Mouse (Mus musculus) urinary bladder, postnatal 4 days (tissue): ENCODE results near the gene Glis1.

Experiments used
- DNase-seq, 2 experiments: peaks; one replicate each; pipeline ENCODE4 v3.0.0; 2021 to 2022; ENCODE audit warnings: low spot score in 2 of 2

Gene Glis1

DNA sequence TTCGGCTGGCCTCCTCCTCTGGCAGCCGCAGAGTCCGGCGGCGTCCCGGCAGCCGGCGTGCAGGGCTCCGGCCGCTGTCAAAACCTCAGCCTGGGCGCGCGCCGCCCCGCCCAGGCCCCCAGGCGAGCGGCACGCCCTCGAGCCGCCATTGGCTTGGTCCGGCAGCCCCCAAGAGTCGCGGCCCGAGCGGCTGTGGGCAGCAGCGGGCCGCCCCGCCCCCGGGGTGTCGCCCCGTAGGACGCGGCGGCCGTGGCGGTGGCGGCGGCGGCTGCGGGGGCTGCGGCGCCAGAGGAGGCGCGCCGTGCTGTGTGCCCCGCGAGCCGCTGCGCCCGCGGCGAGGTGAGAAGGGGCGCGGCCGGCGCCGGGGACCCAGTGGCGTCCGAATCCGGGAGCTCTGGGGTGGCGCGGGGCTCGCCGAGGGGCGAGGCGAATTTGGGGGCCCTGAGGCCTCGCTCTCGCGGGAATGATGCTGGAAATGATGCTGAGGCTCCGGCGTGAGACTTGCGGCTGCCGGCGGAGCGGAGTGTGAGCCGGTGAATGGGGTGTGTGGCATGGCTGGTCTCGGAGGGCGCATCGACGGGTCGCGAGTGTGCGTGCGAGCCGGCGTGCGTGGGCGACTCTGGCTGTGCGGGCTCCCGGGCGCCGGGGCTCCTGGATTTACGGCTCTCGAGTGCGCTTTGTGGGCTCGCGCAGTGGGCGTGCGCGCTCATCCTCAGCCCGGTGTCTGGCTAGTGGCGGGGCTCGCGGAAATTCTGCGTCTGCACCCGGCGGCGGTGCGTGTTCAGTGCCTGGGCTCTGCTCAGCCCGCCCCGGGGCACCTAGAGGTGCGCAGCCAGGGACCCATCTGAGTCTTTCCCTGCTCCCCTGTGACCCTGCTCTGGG lies at the start of gene Glis1:
TSS of gene Glis1 (plus strand) at position 236 of the 882 bp plus-strand sequence.
- peak in 1 of 2 experiments; percentile 56 for DNase-seq

GRCm38 (mm10) chr4:107387038-107387437 lies 47.4 kb upstream of the Glis1 start:
- no peak for DNase-seq

DNA sequence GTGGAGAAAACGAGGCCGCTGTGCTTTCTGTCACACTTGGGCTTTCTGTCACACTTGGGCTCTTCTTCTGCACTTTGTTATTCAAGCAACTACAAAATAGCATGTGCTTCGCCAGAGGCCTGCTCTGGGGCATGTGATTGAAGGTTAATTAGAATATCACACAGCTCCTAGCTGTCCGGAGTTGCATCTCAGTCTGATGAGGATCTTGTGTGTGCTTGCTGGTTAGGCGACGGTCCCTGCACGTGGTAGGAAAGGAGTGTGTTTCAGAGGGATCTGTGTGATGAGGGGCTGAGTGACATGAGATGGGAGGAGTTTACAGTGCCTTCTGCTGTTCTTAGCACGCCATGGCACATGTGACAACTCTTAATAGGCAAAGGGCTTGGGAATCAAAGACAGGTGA lies 46.9 kb upstream of the Glis1 start:
- DNase-seq, result no peak

DNA sequence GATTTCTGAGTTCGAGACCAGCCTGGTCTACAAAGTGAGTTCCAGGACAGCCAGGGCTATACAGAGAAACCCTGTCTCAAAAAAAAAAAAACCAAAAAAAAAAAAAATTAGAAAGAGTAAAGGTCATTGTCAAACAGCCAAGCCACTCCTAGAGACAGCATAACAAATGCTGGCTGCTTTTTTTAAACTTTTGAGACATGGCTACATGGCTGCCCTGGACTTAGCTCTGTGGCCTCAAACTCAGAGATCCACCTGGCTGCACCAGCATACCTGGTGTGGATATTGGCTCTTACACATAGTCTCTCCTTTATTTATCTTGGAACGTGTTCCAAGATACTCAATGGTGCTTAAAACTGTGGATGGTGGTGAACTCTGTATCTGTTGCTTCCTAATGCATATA lies 46.1 kb upstream of the Glis1 start:
- DNase-seq, result no peak

DNA sequence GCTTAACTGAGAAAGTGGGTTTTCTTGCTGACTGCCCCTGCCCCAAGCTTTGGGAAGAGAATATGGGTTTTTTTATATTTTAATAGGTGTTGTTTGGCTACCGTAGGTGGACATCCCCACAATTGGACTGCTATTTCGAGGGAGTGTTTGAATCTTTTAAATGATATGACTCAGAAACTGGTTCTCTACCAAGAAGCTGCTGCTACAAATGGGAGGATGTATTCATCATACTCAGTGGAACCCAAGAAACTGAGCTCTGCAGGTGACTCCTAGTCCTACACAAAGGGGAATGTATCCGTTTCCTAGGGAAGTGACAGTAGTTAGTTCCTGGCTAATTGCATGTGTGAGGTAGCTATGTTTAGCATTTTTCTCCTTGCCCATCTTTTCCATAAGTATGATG lies 45.0 kb upstream of the Glis1 start:
- DNase-seq, result no peak

DNA sequence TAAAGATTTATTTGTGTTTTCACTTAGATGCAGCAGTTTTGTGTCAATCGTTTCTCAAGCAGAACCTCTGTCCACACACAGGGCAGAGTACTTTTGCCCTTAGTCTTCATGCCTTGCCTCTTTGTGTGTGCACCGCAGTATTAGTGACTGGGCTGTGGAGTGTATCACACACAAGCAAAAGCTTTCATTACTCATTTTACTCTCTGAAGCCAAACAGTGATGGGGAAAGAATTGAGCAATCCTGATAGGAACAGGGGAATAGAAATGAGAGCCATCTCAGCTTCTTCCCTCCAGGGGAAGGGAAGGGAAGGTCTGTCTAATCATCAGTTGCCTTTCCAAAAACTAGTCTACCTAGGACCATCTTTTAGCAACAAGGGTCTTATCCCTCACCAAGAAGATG lies 40.6 kb upstream of the Glis1 start:
- no peak for DNase-seq

GRCm38 (mm10) chr4:107420202-107420601 lies 14.2 kb upstream of the Glis1 start:
- no peak for DNase-seq

DNA sequence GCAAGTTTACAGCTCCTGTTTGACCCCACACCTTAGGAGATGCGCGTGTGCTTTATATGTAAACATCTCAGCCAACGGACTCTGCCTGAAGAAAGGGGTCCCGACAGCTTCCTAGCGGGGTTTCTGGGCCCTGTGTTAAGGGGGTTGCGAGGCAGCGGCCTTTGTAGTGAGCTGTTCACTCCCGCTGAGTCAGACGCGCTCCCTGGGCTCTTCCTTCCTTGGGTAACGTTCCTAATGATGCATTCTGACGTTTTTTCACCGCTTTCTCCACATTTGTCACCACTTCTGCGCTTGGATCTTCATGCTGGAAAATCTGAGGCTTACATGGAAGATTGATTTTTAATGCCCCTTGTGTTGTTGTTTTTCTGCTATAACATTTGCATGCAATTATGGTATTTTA lies 12.7 kb upstream of the Glis1 start:
- DNase-seq, result no peak

GRCm38 (mm10) chr4:107422176-107422575 lies 12.2 kb upstream of the Glis1 start:
- no peak for DNase-seq

- no peak for DNase-seq
Measured at GRCm38 (mm10) chr4:107425616-107426015, 8.8 kb upstream of the Glis1 start.

DNA sequence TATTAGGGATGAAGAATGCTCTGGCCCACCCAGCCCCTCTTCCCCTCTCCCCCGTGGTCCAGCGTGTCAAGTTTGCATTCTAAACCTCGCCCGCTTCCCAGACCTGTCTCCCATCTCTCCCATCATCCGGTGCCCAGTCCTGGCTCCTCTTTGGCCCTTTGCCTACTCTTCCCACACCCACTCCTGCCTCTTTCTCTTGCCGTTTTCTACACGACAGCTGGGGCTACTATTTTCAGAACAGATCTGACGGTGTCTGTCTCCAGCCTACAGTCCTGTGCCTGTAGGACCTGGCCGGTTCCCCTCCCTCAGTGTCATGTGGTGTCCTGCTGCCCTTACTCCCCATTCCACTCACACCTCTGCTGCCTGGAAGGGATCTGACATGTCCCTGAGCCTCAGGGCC lies 7.8 kb upstream of the Glis1 start:
- DNase-seq, result no peak

DNA sequence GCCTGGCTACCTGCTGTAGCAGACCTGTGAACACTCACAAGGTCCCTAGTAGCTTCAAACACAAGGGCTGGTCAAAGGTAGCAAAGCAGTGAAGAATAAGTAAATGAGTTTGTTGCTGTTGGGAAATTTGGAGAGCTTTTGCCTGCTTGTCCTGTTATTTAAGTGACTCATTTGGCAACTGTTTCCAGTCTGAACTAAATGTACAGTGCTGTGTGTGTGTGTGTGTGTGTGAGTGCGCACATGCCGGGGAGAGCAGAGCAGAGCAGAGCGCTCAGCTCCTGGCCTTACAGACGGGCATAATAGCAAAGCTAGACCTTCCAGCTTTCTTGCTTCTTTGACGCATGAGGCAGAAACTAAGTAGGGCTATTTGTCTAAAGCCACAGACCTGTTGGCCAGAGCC lies 1.7 kb upstream of the Glis1 start:
- peak in 1 of 2 experiments; percentile 25 for DNase-seq

- no peak for DNase-seq
Measured at GRCm38 (mm10) chr4:107433998-107434355, 414 bp upstream of the Glis1 start.

DNA sequence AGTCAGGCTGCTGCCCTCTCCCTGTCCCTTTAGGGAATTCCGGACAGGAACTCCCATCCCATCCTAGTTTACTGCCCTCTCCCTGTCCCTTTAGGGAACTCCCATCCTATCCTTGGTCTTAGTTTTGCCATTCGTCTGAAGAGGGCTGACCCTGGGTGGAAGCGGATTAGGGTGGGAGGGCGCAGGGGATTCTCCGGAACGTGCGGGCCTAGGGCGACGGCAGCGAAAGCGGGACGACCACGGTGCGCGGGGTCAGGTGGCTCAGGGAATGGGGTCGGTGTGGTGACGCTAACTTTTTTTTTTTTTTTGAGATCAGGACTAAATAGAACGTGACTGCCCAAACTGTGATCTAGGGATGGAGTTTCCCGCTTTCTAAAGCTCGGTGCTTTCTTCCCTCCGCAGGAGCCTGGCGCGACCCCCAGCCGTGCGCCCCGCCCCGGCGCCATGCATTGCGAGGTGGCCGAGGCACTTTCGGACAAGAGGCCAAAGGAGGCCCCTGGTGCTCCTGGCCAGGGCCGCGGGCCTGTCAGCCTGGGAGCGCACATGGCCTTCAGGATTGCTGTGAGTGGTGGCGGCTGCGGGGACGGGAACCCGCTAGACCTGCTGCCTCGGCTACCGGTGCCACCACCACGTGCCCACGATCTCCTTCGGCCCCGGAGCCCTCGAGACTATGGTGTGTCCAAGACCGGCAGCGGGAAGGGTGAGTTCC lies 1.0 kb downstream of the Glis1 start:
- DNase-seq, result no peak

GRCm38 (mm10) chr4:107436476-107436875 lies 2.1 kb downstream of the Glis1 start:
- no peak for DNase-seq

- no peak for DNase-seq
Measured at GRCm38 (mm10) chr4:107438741-107439140, 4.3 kb downstream of the Glis1 start.

GRCm38 (mm10) chr4:107440306-107440705 lies 5.9 kb downstream of the Glis1 start:
- DNase-seq, result no peak

- DNase-seq, result no peak
Measured at GRCm38 (mm10) chr4:107442288-107442687, 7.9 kb downstream of the Glis1 start.

GRCm38 (mm10) chr4:107442891-107443483 lies 8.6 kb downstream of the Glis1 start:
- no peak for DNase-seq

DNA sequence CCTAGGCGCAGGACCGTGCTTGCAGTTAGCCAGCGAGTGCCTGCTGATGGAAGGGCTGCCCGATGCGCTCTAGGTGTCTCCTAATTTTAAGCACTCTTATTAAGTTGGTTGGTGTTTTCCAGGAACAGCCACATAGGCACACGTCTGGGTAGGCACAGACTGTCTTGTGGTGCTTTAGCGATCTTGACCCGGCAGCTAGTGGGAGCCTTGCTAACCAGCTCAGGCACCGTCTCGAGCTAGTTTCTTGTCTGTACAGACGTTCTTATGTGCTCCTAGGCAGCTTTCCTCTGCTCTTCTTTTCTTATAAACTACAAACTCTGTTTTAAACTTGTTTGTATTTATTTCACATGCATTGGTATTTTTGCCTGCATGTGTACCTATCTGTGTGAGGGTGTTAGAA lies 9.2 kb downstream of the Glis1 start:
- DNase-seq, result no peak

- no peak for DNase-seq
Measured at GRCm38 (mm10) chr4:107448481-107448880, 14.1 kb downstream of the Glis1 start.

GRCm38 (mm10) chr4:107449519-107449918 lies 15.1 kb downstream of the Glis1 start:
- no peak for DNase-seq
